Mouse (Mus musculus) C2C12 (cell line): ENCODE data around the gene Slc22a23. TPM values are rescaled to one million over a fixed set of nuclear protein-coding genes. Genes with fewer than 3 reads are reported as not detected.

Experiments
- H3K27me3 ChIP-seq: one replicate; pipeline ENCODE4 v1.6.1; 2011; ENCODE audit not compliant: control insufficient read depth, insufficient read depth, insufficient read length
- H3K36me3 ChIP-seq: one replicate; pipeline ENCODE4 v1.6.1; 2011; ENCODE audit not compliant: control insufficient read depth, insufficient read depth
- H3K4me3 ChIP-seq: one replicate; pipeline ENCODE4 v1.5.1; 2011; ENCODE audit warnings: mild to moderate bottlenecking, control low read depth; ENCODE audit not compliant: poor library complexity, insufficient read depth, severe bottlenecking
- H3K79me2 ChIP-seq: one replicate; pipeline ENCODE4 v1.6.1; 2011; ENCODE audit not compliant: control insufficient read depth, insufficient read depth
- H3K79me3 ChIP-seq: one replicate; pipeline ENCODE4 v1.6.1; 2011; ENCODE audit warnings: low read depth, control low read depth
- H3ac ChIP-seq: one replicate; pipeline ENCODE3; 2011; ENCODE audit warnings: low read depth; ENCODE audit not compliant: control insufficient read depth, insufficient read length
- CEBPB ChIP-seq: IDR thresholded peaks from one replicate; pipeline ENCODE4 v1.6.1; 2011; ENCODE audit warnings: low read depth, mild to moderate bottlenecking, control low read depth, moderate library complexity
- CTCF ChIP-seq: IDR thresholded peaks from one replicate; pipeline ENCODE4 v1.5.1; 2011; ENCODE audit not compliant: control insufficient read depth, insufficient read depth, insufficient read length
- FOSL1 ChIP-seq: IDR thresholded peaks from one replicate; pipeline ENCODE4 v1.8.0; 2011; ENCODE audit warnings: mild to moderate bottlenecking, low read length; ENCODE audit not compliant: poor library complexity, insufficient read depth, severe bottlenecking
- MAX ChIP-seq: IDR thresholded peaks from one replicate; pipeline ENCODE4 v1.6.1; 2011; ENCODE audit warnings: mild to moderate bottlenecking, control low read depth
- MYOD1 ChIP-seq: IDR thresholded peaks from one replicate; pipeline ENCODE4 v1.6.1; 2011; ENCODE audit warnings: low read depth; ENCODE audit not compliant: control insufficient read depth, insufficient read length
- MYOG ChIP-seq: IDR thresholded peaks from one replicate; pipeline ENCODE4 v1.6.1; 2011; ENCODE audit not compliant: control insufficient read depth, insufficient read length; ENCODE audit errors: extremely low read depth
- USF1 ChIP-seq: IDR thresholded peaks from one replicate; pipeline ENCODE4 v1.6.1; 2011; ENCODE audit warnings: low read depth, mild to moderate bottlenecking, control low read depth, moderate library complexity
- polyA plus RNA-seq: library from polyadenylated mRNA; unstranded; fragments of >200 nt; fragmentation: generic; extraction: Trizol; gene quantifications from one replicate; pipeline ENCODE4 v1.2.1, GENCODE M21; 2012; ENCODE audit warnings: missing spikeins

The Slc22a23 gene
- polyA plus RNA-seq, 1 experiment = 10.9 TPM

GRCm38 (mm10) chr13:34271665-34272064 is 73.3 kb downstream of the Slc22a23 start:
- peaks cover 33% of the 10 kb centered on the region for H3K36me3 ChIP-seq
- no peaks in the 10 kb centered on the region for H3K27me3 ChIP-seq
- H3K4me3 ChIP-seq = no peak overlapping the region
- peaks cover 1% of the 10 kb centered on the region for H3K79me3 ChIP-seq
- peaks cover 32% of the 10 kb centered on the region for H3K79me2 ChIP-seq
- TF ChIP-seq FOSL1 = no peak
- TF ChIP-seq USF1 = no peak
- no peak for TF ChIP-seq MAX
- H3ac ChIP-seq = no peak overlapping the region

- Histone ChIP-seq H3K79me3 (peaks cover under 1% of the 10 kb centered on the region), H3ac (no peak overlapping the region), H3K27me3 (no peaks in the 10 kb centered on the region), H3K36me3 (peaks cover 34% of the 10 kb centered on the region), H3K79me2 (peaks cover 26% of the 10 kb centered on the region), H3K4me3 (no peak overlapping the region)
- no peak for TF ChIP-seq CTCF
- no peak for TF ChIP-seq MYOD1
- TF ChIP-seq MYOG = no peak
- TF ChIP-seq FOSL1 = no peak
Measured at GRCm38 (mm10) chr13:34270886-34271602, 73.9 kb downstream of the Slc22a23 start.

GRCm38 (mm10) chr13:34269376-34269991 is 75.5 kb downstream of the Slc22a23 start:
- no peak for TF ChIP-seq FOSL1
- no peak for TF ChIP-seq MAX
- TF ChIP-seq MYOD1 = no peak
- no peak for TF ChIP-seq MYOG
- no peak for TF ChIP-seq CTCF
- TF ChIP-seq CEBPB = no peak
- no peak for TF ChIP-seq USF1
- Histone ChIP-seq H3K36me3 (peaks cover 30% of the 10 kb centered on the region), H3ac (no peak overlapping the region), H3K79me3 (no peaks in the 10 kb centered on the region), H3K4me3 (no peak overlapping the region), H3K79me2 (peaks cover 19% of the 10 kb centered on the region), H3K27me3 (no peaks in the 10 kb centered on the region)

GRCm38 (mm10) chr13:34266942-34267660 is 77.9 kb downstream of the Slc22a23 start:
- H3K79me3 ChIP-seq = no peaks in the 10 kb centered on the region
- peaks cover 28% of the 10 kb centered on the region for H3K36me3 ChIP-seq
- no peaks in the 10 kb centered on the region for H3K27me3 ChIP-seq
- peaks cover 15% of the 10 kb centered on the region for H3K79me2 ChIP-seq
- TF ChIP-seq MYOD1 (no peak), FOSL1 (no peak)
- H3ac ChIP-seq = no peak overlapping the region
- H3K4me3 ChIP-seq = no peak overlapping the region

GRCm38 (mm10) chr13:34266067-34266466 is 78.9 kb downstream of the Slc22a23 start:
- Histone ChIP-seq H3K79me3 (no peaks in the 10 kb centered on the region), H3K4me3 (no peak overlapping the region), H3ac (no peak overlapping the region), H3K27me3 (no peaks in the 10 kb centered on the region), H3K79me2 (peaks cover 5% of the 10 kb centered on the region), H3K36me3 (peaks cover 28% of the 10 kb centered on the region)
- no peak for TF ChIP-seq CEBPB
- no peak for TF ChIP-seq MAX
- TF ChIP-seq FOSL1 = no peak

DNA sequence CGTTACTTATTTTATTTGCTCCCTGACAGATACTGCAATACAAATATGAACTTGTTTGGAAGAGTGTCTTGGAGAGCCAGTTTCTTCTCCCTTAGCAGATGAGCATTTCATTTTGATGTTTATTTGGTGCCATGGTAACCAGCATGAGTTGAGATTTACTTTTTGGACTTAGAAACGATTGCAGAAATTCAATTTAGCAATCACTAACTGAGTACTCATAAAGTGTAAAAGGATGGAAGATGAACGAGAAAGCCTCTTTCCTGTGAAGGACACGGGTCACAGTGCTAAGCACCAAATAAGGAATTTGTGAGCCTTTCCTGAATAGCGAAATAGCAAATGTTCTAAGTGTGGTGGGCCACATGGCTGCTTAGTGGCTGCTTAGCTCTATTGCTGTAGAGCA is 79.4 kb downstream of the Slc22a23 start:
- no peak for TF ChIP-seq FOSL1
- TF ChIP-seq MYOD1 = no peak
- TF ChIP-seq CEBPB = no peak
- TF ChIP-seq MAX = no peak
- TF ChIP-seq USF1 = no peak
- TF ChIP-seq MYOG = no peak
- no peak for TF ChIP-seq CTCF
- no peak overlapping the region for H3K4me3 ChIP-seq
- no peak overlapping the region for H3ac ChIP-seq
- H3K79me3 ChIP-seq = no peaks in the 10 kb centered on the region
- no peaks in the 10 kb centered on the region for H3K27me3 ChIP-seq
- peaks cover under 1% of the 10 kb centered on the region for H3K79me2 ChIP-seq
- peaks cover 28% of the 10 kb centered on the region for H3K36me3 ChIP-seq
